Mouse (Mus musculus) forelimb bud, embryonic 11.5 days (tissue): ENCODE data around the gene Tango6.

Experiments
- DNase-seq: peaks from one replicate; pipeline ENCODE4 v3.0.0-alpha.2; 2012; ENCODE audit warnings: low read depth, low spot score

Gene Tango6

DNA sequence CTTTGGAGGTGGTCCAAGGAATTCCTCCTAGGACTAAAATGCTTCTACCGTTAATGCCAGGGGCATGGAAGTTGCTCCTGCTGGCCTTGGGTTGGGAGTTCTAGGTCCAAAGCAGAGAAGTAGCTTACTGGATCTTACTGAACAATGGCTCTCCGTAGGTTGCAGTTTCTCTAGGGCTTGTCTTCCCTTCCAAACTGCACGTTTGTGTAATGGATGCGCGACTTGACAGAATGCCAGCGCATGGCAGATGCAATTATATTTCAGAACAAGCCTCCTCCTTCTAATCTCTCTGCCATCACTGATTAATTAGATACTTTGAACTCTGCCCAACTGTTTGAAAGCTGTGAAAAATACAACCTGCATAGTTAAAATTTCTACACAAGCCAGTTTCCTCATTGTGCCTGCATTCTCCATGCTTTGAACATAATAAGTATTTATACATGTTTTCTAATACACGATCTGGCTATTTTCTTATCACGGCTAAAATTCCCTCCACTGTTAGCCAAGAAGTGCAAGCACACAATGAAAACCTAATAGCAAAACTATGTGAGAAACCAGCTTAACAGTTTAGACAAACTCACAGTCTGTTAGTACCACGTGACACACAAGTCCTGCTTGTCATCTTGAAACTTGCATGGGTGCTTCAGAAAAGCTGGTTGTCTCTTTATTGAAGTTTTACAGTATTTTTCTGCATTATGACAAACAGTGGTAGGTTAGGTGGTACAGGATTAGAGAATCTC, 133.7 kb downstream of the Tango6 start:
- DNase-seq, result no peak

- no peak for DNase-seq
Measured at GRCm38 (mm10) chr8:106817171-106817545, 134.3 kb downstream of the Tango6 start.

DNA sequence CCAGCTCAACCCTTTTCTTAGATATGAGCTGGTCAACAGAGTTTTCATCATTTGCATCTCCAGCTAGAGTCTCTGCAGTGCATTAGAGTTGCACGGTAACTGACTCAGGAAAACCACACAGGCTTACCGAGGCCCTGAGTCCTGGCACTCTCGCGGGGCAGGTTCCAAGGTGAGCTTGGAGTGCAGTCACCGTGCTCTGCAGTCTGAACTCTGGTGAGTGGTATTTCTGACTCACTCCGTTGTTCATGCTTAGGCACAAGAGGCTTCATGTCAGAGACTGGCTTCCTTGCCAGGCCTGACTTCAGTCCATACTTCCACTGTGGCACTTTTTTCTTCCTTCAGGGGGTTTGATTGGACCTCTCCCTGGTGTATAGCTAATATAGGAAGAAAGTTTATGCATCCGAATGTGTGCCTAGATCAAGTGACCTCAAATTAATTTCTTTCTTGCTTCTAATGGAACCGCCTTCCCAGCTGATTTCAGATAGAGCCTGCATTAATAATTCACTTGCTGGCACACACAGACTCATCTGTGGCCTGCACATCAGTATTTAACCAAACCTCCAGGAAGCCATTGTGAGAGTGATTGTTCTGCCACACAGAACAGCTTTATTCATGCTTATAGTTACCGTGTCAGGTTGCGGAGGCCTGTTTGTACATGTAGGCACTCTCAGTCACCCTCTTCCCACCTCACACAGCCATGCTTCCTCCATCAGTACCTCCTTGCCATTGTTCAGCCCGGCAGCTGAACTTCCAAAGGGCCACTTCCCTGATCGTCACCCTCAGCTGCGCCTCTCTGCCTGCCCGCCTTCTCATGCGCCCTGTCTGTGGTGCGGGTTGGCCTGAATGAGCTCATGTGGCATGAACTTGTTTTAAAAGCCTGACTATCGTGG, 136.0 kb downstream of the Tango6 start:
- DNase-seq, result no peak

GRCm38 (mm10) chr8:106819581-106819980, 136.7 kb downstream of the Tango6 start:
- no peak for DNase-seq

DNA sequence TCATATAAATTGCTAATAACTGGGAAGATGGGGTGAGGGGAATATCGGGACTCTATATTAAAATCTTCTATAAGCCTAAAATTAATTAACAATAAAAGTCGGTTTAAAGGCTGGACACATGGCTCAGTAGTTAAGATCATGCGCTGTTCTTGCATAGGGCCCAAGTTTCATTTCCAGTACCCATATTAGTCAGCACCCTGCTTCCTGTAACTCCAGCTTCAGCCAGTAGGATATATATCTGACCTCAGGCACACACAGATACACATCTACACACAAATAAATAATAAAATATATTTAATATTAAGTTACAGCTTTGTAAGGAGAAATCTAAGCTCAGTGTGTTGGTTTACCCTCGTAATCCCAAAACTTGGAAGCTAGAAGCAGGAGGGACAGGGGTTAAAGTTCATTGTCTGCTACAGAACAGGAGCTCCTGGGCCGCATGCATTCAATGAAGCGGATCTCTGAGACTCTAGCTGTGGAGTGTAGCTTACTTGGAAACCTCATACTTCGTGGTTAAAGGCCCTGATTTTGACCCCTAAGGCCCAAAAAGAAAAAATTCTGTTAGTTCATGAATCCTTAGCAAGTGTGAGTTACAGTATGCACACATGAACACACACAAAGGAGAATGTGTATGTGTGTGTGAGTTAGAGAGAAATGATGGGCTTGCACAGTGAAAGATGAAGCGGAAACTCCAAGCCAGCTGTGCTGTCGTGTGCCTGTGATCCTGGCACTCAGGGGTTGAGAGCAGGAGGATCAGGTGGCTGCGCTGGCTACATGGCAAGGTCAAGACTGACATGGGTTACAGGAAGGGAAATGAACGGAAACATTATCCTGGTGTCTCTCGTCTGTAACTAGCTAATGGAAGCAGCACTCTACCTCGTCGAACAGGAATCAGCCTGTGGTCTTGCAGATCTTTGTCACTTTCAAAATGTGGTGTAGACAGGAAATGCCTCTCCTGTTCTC, 138.0 kb downstream of the Tango6 start:
- peak; percentile 31 for DNase-seq

- DNase-seq, result no peak
Measured at GRCm38 (mm10) chr8:106828921-106829320, 146.1 kb downstream of the Tango6 start.

- no peak for DNase-seq
Measured at GRCm38 (mm10) chr8:106829526-106830045, 146.7 kb downstream of the Tango6 start.

DNA sequence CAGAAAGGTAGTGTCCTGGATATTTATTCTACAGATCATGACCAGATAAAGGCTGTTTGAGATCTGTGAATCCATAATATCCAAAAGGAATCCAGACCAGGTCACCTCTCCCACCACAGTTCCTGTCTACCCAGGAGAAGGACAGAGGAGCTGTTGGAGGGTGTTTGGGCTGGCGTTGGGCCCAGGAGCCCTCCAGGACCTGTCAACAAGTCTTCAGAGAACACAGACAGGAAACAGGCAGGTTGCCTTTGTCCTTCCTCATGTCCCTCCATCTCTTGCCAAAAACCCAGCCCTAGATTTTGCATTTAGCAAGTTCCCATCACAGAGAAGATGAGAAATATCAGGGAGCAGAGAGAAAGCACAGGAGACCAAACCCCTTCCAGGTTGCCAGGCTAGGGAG, 152.0 kb downstream of the Tango6 start:
- DNase-seq, result no peak

GRCm38 (mm10) chr8:106836525-106836924, 153.7 kb downstream of the Tango6 start:
- no peak for DNase-seq

DNA sequence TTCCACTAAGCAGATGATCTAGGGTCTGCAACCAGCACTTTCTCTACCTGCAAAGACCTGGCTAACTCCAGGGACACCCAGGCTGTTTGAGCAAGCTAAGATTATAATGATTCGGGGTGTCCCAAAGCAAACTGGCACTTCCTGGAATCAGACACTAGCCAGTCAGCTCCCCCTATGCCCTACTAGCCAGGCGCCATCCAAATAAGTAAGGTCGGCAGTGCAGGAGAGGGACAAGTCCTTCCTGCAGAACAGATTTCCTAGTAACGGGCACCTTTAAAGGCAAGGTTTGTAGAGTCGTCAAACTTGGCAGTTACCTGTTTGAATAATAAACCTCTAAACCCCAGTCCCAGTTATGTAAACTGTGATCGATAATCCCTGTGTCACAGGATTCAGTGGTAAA, 155.9 kb downstream of the Tango6 start:
- DNase-seq, result no peak

DNA sequence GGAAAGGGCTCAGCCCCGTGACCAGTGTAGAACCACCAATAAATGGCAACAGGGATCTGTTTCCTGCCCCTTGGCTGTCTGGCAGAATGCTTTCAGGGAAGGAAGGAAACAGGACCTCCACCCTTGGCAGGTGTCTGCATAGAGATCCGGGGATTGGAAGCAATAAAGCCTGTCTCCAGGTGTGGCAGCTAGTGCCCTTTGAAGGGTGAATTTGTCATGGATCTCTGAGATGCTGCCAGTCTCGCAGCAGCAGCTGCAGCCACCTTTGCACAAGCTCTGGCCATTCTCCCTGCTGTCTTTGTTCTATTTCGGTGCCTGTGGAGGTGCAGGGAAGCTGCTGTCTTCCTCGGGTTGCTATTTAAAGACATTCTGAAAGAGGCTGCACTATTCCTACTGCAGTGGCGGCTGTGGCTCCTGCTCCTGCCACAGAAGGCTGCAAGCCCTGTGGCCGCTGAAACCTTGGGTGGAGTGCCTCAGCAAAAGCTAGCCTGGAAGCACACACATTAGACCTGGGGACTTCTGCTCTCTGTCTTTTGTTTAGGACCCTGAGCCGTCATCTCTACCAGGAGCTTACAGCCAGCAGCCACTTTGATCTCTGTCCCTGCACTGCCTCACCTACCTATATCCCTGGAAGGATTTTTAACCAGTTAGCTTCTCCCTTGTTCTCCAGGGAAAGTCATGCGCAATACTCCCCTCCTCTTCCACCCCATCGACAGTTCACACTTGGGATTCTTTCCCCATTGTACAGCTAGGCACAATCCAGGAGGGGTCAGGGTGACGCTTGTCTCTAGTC, 156.5 kb downstream of the Tango6 start:
- DNase-seq, result peak; percentile 7

DNA sequence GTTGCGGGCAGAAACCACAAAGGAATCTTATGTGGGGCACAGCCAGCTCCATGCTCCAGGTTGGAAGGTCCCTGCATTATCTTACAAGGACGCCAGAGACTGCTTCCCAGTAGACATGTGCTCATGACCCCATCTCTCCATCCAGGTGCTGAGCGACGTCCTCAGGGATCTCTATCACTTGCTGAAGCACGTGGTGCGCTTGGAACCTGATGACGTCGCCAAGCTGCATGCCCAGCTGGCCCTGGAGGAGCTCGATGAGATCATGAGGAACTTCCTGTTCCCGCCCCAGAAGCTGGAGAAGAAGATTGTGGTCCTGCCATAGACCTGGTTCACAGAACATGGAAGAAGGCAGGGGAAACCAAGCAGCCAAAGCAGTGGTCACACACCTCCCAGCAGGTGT, 167.2 kb downstream of the Tango6 start:
- DNase-seq, result no peak

DNA sequence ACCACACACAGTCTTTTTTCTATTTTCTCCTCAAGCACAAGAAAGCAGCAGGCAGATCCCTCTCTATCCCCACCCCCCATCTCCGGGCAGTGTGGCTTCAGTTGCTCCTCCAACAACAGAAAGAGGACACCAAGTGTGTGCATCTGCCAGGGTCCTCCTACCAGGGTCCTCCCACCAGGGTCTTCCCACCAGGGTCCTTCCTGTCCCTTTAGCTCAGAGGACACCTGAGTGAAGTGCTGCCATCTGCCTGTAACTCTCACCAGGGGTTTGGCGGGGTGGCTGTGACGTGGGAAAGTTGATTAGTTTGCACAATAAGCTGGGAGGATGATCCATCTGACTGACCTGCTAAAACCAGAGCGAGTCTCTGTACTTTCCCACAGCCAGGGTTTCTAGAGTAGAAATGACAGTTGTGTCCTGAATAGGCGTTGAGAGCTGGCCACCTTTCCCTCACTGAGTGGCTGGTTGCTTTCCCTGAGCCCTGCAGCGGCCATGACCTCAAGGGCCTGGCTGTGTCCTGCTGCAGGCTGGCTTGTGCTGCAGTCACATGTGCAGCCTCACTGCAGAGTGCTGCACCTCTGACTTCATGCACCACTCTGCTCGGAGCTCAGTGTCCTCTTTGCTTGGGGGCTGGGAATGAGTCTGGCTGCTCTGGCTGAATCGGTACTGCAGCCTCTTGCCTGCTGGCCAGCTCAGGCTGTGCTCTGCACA, 171.8 kb downstream of the Tango6 start:
- no peak for DNase-seq

GRCm38 (mm10) chr8:106855242-106855562, 172.3 kb downstream of the Tango6 start:
- no peak for DNase-seq

- no peak for DNase-seq
Measured at GRCm38 (mm10) chr8:106862845-106863244, 180.0 kb downstream of the Tango6 start.

- DNase-seq, result no peak
Measured at GRCm38 (mm10) chr8:106865354-106865753, 182.5 kb downstream of the Tango6 start.

DNA sequence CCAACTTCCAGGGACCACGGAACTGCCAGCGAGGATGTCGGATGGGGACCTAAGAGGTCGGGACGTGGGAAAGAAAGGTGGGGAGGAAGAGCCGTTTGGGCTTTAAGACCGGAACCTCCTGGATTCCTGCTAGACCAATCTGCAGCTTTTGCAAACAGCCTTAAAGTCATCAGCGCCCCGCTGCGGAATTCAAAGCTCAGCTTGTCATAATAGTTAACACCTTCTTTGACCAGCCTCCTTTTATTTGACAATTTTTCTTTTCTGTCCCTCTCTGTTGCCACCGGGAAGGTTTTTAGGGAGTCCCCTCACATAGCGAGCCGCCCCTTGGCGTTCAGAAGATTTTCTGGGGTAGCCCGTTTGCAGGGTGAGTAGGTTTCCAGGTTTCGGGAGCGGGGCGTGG, 187.2 kb downstream of the Tango6 start, which contains the start of gene Has3:
TSS of gene Has3 (plus strand) at position 192 of the 400 bp plus-strand sequence.
- DNase-seq, result peak; percentile 35

DNA sequence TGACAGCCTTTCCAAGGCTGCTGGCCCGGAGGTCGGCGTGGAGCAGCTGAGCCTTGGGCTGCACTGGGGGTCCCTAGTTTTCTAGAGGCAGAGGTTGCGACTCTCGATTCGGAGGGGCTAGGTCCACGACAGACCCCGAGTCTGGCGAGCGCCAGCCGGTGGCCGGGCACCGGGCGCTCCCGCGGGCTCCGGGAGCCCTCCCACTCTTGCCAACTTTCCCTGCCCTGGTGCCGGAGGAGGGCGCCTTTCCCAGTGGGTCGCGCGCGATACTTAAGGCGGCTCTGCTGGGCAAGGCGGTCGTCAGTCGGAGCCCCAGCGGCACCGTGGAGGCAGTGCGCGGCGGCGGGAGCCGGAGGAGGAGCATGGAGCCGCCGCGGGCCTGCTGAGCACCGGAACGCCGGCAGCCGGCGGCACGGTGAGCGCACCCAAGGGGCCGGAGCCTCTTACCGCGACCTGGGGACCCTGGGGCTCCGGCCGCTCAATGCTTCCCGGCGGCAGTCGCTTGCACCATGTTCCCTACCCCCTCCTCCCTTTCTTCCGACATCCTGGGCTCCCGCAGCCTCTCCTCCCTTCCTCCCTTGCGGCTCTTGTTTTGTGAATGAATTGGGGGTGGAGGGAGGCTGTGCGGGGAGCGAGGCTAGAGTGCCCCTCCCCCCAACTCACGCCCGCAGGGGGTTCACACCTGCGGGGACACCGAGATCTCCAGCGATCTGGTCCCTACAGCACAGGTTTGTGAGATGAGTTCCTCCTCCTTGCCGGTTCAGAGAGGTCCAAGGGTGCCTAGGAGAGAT, 187.9 kb downstream of the Tango6 start:
- DNase-seq, result peak; percentile 24

- no peak for DNase-seq
Measured at GRCm38 (mm10) chr8:106871328-106871926, 188.6 kb downstream of the Tango6 start.
